Mouse (Mus musculus) stomach, embryonic 16.5 days (tissue): ENCODE results near the gene Tcf20. TPM values are rescaled to one million over a fixed set of nuclear protein-coding genes. Genes with fewer than 3 reads are reported as not detected.

Experiments
- ATAC-seq: fragments of 200-750 bp; cut with Nextera tagmentation; 2 replicates; pipeline ENCODE4 v1.8.0; 2017; ENCODE audit warnings: moderate number of reproducible peaks, moderate TSS enrichment; ENCODE audit not compliant: insufficient read depth, low FRiP score
- H3K27ac ChIP-seq: fragments of 300-500 bp; sonication (generic); 2 replicates; pipeline ENCODE4 v1.5.1; 2014; ENCODE audit warnings: low read length
- H3K27me3 ChIP-seq: fragments of 300-500 bp; sonication (generic); 2 replicates; pipeline ENCODE4 v1.6.1; 2014; ENCODE audit warnings: low read length, control low read depth, mixed read lengths; ENCODE audit not compliant: control insufficient read depth, insufficient read depth
- H3K36me3 ChIP-seq: fragments of 300-500 bp; sonication (generic); 2 replicates; pipeline ENCODE4 v1.6.1; 2014; ENCODE audit warnings: low read length; ENCODE audit not compliant: control insufficient read depth, insufficient read depth
- H3K4me1 ChIP-seq: fragments of 300-500 bp; sonication (generic); 2 replicates; pipeline ENCODE4 v1.6.1; 2014; ENCODE audit warnings: low read length, control low read depth, mixed read lengths; ENCODE audit not compliant: control insufficient read depth, insufficient read depth
- H3K4me2 ChIP-seq: fragments of 300-500 bp; sonication (generic); 2 replicates; pipeline ENCODE4 v1.6.1; 2014; ENCODE audit warnings: low read depth, low read length, mixed read lengths
- H3K4me3 ChIP-seq: fragments of 300-500 bp; sonication (generic); replicated peaks from 2 replicates; pipeline ENCODE4 v1.5.1; 2014; ENCODE audit warnings: mild to moderate bottlenecking, low read length
- H3K9ac ChIP-seq: fragments of 300-500 bp; sonication (generic); 2 replicates; pipeline ENCODE4 v1.6.1; 2014; ENCODE audit warnings: low read length
- H3K9me3 ChIP-seq: fragments of 300-500 bp; sonication (generic); replicated peaks from 2 replicates; pipeline ENCODE4 v1.6.1; 2016; ENCODE audit warnings: low read length, control low read depth; ENCODE audit not compliant: control insufficient read depth
- WGBS: fragments of 180-500 bp; shearing (Covaris S2); extraction: QIAGEN DNeasy Blood & Tissue Kit; methylation state at CpG from one replicate; pipeline ENCODE4 v1.1.7; 2014; 5-methylcytosine and 5-hydroxymethylcytosine counted together
- polyA plus RNA-seq: library from polyadenylated mRNA; unstranded; fragments of >200 nt; fragmentation: Nextera tagmentation; extraction: Ambion mirVana; gene quantifications from 2 replicates; pipeline ENCODE4 v1.2.1, GENCODE M21; 2015

The Tcf20 gene
- polyA plus RNA-seq, 1 experiment from 2014 or later, result 8.0 TPM

DNA sequence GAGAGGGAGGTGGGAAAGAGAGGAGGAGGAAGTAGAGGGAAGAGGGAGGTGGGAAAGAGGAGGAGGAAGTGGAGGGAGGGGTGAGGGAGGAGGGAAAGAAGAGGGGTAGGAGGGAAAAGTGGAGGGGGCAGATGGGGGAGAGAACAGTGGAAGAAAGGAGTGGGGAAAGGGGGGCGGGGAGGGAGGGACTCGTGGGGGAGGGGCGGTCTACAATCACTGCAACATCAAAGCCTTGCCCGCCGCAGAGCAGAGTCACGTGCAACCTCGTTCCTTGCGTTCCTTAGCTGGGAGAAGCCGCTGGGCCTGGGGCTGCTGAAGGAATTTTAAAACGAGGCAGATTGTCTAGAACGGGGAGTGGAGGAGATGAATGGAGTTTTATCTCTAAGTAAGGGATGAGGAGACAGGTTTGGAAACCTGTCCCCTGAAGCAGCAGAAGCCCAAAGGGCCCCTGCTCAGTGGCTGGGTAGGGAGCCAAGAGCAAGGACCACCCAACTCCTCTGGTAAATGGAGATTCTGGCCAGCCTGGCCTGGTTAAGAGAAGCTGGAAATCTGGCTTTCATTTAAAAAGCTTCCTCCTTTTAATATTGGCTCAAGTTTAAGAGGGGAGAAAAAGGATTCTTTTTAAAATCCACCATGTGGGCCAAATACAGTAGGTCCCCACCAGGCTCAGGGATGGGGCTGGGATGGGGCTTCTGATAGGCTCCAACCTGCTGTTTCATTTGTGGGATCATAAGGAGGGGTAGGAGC, 62.8 kb downstream of the Tcf20 start:
- Histone ChIP-seq H3K27me3 (0 out of 2 replicates have a peak, but pooled peaks cover 2% of the 10 kb centered on the region), H3K27ac (no peak overlapping the region; the same call in none of the 2 replicates), H3K4me2 (peak overlapping the region; percentile 16; the same call in 1 of the 2 replicates), H3K9ac (0 out of 2 replicates have a peak overlapping the region, but pooled peaks have one; percentile 18), H3K4me1 (peaks cover 83% of the 10 kb centered on the region), H3K36me3 (no peaks in the 10 kb centered on the region), H3K9me3 (no peaks in the 10 kb centered on the region), H3K4me3 (no peak overlapping the region)
- no peak for ATAC-seq
- WGBS, result 2% methylated on average over 11 of the region's 11 CpGs

DNA sequence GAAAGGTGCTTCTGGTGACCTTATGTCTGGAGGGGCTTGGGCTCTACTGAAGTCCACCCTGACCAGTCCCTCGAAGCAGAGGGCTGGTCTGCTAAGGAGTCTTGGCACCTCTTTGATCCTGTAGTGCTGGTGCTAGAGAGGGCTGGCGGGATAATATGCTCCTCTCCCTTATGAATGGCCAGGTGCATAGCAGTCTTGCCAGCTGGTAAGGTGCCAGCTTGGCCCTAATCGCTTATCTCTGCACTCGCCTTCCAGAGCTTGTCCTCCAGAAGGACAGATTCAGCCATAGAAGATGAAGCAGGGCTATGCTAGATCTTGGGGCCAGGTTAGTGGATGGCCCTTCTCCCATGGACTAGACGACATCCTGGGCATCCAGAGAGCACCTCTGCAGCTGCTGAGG, 64.1 kb downstream of the Tcf20 start:
- Histone ChIP-seq H3K9ac (no peak overlapping the region), H3K4me3 (no peak overlapping the region), H3K9me3 (no peaks in the 10 kb centered on the region), H3K4me2 (no peak overlapping the region), H3K36me3 (no peaks in the 10 kb centered on the region), H3K27ac (no peak overlapping the region), H3K27me3 (0 out of 2 replicates have a peak, but pooled peaks cover 2% of the 10 kb centered on the region), H3K4me1 (peaks cover 71% of the 10 kb centered on the region)
- ATAC-seq, result no peak
- WGBS, result 54% methylated on average over 5 of the region's 5 CpGs

DNA sequence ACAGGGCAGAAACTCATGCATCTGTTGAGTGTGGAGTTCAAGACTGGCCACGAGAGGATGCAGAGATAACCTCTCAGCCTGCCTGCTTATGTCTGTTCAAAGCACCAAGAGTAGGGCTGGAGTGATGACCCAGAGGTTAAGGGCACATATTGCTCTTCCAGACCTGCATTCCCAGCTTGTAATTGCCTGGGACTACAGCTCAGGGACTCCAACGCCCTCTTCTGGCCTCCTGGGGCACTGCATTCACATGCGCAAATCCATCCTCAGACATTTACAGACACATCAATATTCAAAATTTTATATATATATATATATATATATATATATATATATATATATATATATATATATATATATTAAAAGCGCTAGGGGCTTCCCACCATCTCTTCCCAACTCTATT, 64.9 kb downstream of the Tcf20 start:
- peaks cover 66% of the 10 kb centered on the region for H3K4me1 ChIP-seq
- H3K4me2 ChIP-seq, result no peak overlapping the region
- no peak for ATAC-seq
- no peaks in the 10 kb centered on the region for H3K27me3 ChIP-seq
- no peaks in the 10 kb centered on the region for H3K9me3 ChIP-seq
- H3K9ac ChIP-seq, result no peak overlapping the region
- H3K27ac ChIP-seq, result peak overlapping the region; percentile 42; the same call in 1 of the 2 replicates
- no peak overlapping the region for H3K4me3 ChIP-seq
- no peaks in the 10 kb centered on the region for H3K36me3 ChIP-seq
- 43% methylated on average over 4 of the region's 4 CpGs for WGBS

DNA sequence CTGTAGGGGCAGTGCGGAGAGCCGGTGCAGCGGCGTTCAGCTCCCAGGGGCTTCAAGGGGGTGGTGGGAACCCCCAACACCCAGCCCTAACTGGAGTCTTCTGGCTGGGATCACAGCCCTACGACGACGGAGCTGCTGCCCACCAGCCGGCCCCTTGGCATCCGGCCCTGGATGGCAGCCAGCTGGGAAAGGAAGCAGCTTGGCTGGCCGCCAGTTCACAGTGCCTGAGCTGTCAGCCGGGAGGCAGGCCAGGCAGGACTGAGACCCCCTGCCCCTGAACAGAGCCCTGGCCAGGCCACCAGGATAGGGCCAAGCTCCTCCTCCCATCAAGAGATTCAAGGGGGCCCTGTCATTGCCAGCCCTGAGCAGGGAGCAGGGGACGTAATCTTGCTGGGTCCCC, 65.6 kb downstream of the Tcf20 start:
- 23% methylated on average over 12 of the region's 12 CpGs for WGBS
- H3K4me1 ChIP-seq, result peaks cover 63% of the 10 kb centered on the region
- 0 out of 2 replicates have a peak overlapping the region, but pooled peaks have one; percentile 3 for H3K4me2 ChIP-seq
- H3K9me3 ChIP-seq, result no peaks in the 10 kb centered on the region
- peak; percentile 64 for ATAC-seq
- H3K27me3 ChIP-seq, result no peaks in the 10 kb centered on the region
- peak overlapping the region; percentile 7; the same call in 1 of the 2 replicates for H3K4me3 ChIP-seq
- H3K27ac ChIP-seq, result peak overlapping the region; percentile 42; the same call in 1 of the 2 replicates
- no peaks in the 10 kb centered on the region for H3K36me3 ChIP-seq
- H3K9ac ChIP-seq, result no peak overlapping the region

DNA sequence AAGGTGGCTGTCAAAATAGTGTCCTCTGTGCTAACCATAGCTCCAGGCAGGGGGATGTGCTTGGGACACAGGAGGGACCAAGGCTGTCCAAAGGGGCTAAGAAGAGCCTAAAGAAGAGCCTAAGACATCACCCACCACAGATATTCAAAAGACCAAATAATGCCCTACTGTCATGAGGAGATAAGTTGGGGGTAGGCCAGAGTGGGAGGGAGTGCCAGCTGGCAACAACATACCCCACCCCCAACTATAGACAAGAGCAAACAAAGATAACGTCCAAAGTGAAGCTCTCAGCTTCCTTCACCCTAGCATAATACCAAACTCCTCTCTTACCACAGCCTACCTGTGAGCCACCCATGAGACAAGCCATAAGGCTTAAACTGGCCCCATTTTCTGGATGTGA, 66.1 kb downstream of the Tcf20 start:
- no peak overlapping the region for H3K9ac ChIP-seq
- H3K4me1 ChIP-seq, result peaks cover 60% of the 10 kb centered on the region
- no peaks in the 10 kb centered on the region for H3K36me3 ChIP-seq
- 0 out of 2 replicates have a peak overlapping the region, but pooled peaks have one; percentile 42 for H3K27ac ChIP-seq
- H3K4me2 ChIP-seq, result 0 out of 2 replicates have a peak overlapping the region, but pooled peaks have one; percentile 3
- no peaks in the 10 kb centered on the region for H3K27me3 ChIP-seq
- no peak overlapping the region for H3K4me3 ChIP-seq
- WGBS, result 28% methylated on average over 1 of the region's 1 CpGs
- H3K9me3 ChIP-seq, result no peaks in the 10 kb centered on the region
- peak; percentile 4; the same call in 1 of the 2 replicates for ATAC-seq

DNA sequence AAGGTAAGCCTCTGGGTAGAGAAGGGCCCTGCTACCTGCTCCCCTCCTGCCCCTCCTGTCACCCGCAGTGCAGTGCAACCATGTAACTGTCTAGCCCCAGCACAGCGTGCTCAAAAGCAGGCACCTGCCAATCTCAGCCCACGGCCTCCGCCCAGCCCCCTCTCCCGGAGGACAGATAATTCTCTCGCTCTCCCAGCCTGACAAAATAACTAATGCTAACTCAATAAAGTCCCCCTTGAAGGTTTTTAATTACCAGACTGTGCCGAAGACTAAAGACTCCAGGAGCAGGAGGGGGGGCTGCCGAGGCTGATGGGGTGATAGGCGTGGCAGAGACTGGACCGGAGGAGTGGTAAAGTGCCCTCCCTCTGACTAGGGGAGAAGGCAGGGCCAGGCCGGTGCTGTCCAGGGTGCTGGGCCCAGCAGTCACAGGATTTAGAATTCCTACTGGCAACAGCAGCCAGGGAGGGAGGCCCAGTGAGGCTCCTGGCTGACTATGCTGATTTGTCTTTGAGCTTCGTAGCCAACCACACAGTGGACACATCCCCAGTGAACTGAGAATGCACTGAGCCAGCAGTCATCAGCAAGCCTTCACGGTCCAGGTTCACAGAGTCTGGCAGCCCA, 66.7 kb downstream of the Tcf20 start:
- Histone ChIP-seq H3K36me3 (no peaks in the 10 kb centered on the region), H3K27me3 (no peaks in the 10 kb centered on the region), H3K27ac (no peak overlapping the region), H3K4me3 (no peak overlapping the region), H3K4me1 (peaks cover 58% of the 10 kb centered on the region), H3K9ac (no peak overlapping the region), H3K9me3 (no peaks in the 10 kb centered on the region), H3K4me2 (peak overlapping the region; percentile 28; the same call in 1 of the 2 replicates)
- WGBS, result 16% methylated on average over 13 of the region's 13 CpGs
- ATAC-seq, result peak; percentile 43; the same call in 1 of the 2 replicates

DNA sequence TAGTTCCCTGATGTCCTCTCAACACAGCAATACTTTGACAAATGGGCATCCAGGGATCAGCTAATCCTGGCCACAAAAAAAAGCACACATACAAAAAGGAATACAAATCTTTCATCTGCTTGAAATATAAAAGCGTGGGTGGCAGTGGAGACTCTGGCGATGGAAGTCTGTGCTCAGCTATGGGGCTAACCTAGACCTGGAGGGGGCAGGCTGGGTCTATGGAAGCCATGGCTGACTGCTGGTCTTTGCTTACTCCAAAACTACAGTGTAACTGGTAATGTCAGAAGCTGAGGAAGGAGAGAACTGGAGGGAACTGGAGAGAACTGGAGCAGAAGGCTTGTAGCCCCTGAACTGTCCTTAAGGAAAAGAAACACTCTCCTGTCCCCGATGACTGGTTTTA, 69.7 kb downstream of the Tcf20 start:
- 63% methylated on average over 3 of the region's 3 CpGs for WGBS
- H3K4me2 ChIP-seq, result no peak overlapping the region
- H3K27me3 ChIP-seq, result peaks cover 1% of the 10 kb centered on the region
- H3K27ac ChIP-seq, result no peak overlapping the region
- no peaks in the 10 kb centered on the region for H3K36me3 ChIP-seq
- ATAC-seq, result no peak
- H3K9ac ChIP-seq, result no peak overlapping the region
- peaks cover 28% of the 10 kb centered on the region for H3K4me1 ChIP-seq
- H3K9me3 ChIP-seq, result no peaks in the 10 kb centered on the region
- H3K4me3 ChIP-seq, result no peak overlapping the region

DNA sequence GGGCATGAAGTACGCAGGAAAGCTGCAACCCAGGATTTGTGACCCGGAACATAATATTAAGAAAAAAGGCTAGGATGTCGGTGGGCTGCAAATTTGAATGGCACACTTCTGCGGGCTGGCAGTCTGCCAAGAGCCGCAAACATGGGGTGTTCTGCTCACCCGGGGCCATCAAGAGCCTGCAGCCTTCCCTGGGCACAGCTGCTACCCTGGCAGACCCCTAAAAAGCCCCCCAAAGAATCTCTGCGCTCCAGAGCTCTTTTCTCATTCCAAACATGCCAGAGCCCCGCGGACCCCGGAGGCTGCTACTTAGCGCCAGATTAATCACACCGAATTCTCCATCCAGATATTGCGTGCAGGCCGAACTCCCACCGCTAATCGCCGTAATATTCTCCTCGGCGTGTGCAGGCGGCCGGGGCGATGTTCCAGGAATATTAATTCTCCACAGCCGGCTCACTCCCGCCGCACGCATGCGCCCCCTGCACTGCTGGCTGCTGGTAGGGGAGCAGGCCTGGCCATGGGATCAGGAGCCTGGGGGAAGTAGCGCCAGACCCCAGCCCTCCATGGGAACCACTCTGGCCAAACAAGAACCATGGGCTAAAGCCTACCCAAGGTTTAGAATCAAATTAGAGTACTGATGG, 70.3 kb downstream of the Tcf20 start:
- ATAC-seq, result no peak
- H3K4me2 ChIP-seq, result peak overlapping the region; percentile 21
- H3K27me3 ChIP-seq, result peaks cover 8% of the 10 kb centered on the region
- H3K9me3 ChIP-seq, result no peaks in the 10 kb centered on the region
- H3K27ac ChIP-seq, result no peak overlapping the region
- no peak overlapping the region for H3K4me3 ChIP-seq
- WGBS, result 37% methylated on average over 28 of the region's 28 CpGs
- no peak overlapping the region for H3K9ac ChIP-seq
- H3K36me3 ChIP-seq, result no peaks in the 10 kb centered on the region
- peaks cover 26% of the 10 kb centered on the region for H3K4me1 ChIP-seq

DNA sequence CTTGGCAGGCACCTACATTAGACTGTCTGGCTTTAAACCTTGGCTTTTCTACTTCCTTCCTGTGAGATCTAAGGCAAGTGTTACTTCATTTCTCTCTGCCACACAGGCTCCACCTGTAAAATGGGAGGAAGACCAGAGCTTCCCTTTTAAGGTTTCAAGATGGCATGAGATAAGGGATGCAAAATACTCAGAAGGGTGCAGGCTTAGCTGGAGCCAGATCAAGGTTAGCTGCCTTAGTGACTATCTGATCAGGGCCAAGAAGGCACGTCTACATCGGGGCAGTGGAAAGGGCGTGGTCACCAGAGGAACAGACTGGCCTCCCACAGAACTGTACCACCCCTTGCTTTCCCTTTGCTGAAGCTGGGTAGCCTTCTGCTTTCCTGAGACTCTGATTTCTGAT, 73.2 kb downstream of the Tcf20 start:
- no peak overlapping the region for H3K4me2 ChIP-seq
- H3K36me3 ChIP-seq, result no peaks in the 10 kb centered on the region
- peaks cover 17% of the 10 kb centered on the region for H3K27me3 ChIP-seq
- H3K4me1 ChIP-seq, result peaks cover 19% of the 10 kb centered on the region
- H3K9ac ChIP-seq, result no peak overlapping the region
- H3K4me3 ChIP-seq, result no peak overlapping the region
- ATAC-seq, result no peak
- 50% methylated on average over 3 of the region's 3 CpGs for WGBS
- H3K27ac ChIP-seq, result no peak overlapping the region
- H3K9me3 ChIP-seq, result no peaks in the 10 kb centered on the region
